In the genomic region with DNA sequence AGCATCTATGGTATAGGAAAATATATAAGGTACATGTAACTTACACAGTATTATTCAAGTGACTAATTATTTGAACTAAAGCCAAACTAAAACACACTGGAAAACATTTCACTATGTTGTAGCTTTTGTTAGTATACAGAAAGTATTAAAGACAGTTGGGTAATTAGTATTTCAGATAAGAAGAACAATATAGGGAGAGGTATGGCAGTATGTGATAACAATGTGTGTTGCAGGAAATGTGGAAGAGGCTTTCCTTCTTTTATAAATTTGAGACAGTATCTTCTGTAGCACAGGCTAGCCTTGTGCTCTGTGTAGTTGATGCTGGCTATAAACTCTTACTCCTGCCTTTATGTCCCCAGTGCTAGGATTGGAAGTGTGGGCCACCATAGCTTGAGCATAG, we compare ENCODE assay signal across 35 mouse cellular contexts. TPM values are rescaled to one million over a fixed set of nuclear protein-coding genes. Genes with fewer than 3 reads are reported as not detected.
"Had no signal": no experiment of that assay in that cellular context is flagged by ENCODE, and none has a peak within 500 bp of the region (broad histone marks: within the 10 kb centered on the region; RNA-seq: fewer than 3 reads in every experiment).

No protein-coding gene starts in this region.

- H3K4me1 ChIP-seq: limb, embryonic 10.5 days; limb, embryonic 12.5 days; limb, embryonic 13.5 days; limb, embryonic 15.5 days; liver, embryonic 12.5 days; liver, embryonic 13.5 days; liver, embryonic 15.5 days; lung, embryonic 15.5 days; midbrain, embryonic 10.5 days; midbrain, embryonic 12.5 days; midbrain, embryonic 13.5 days; midbrain, embryonic 15.5 days; neural tube, embryonic 12.5 days; neural tube, embryonic 13.5 days had no signal

- H3K27me3 ChIP-seq: limb, embryonic 12.5 days; limb, embryonic 13.5 days; limb, embryonic 15.5 days; liver, embryonic 12.5 days; liver, embryonic 13.5 days; liver, embryonic 15.5 days; lung, embryonic 15.5 days; megakaryocyte, embryonic 14.5 days; midbrain, embryonic 12.5 days; midbrain, embryonic 13.5 days; midbrain, embryonic 15.5 days; neural tube, embryonic 12.5 days; neural tube, embryonic 13.5 days had no signal

- H3K27ac ChIP-seq: limb, embryonic 10.5 days; limb, embryonic 12.5 days; limb, embryonic 13.5 days; limb, embryonic 15.5 days; liver, embryonic 12.5 days; liver, embryonic 13.5 days; liver, embryonic 14.5 days; liver, embryonic 15.5 days; lung, embryonic 15.5 days; macrophage; midbrain, embryonic 10.5 days; midbrain, embryonic 12.5 days; midbrain, embryonic 13.5 days; midbrain, embryonic 15.5 days; neural tube, embryonic 12.5 days; neural tube, embryonic 13.5 days had no signal

- H3K9ac ChIP-seq: limb, embryonic 12.5 days; limb, embryonic 13.5 days; limb, embryonic 15.5 days; liver, embryonic 12.5 days; liver, embryonic 13.5 days; liver, embryonic 14.5 days; liver, embryonic 15.5 days; liver, postnatal 0 days; lung, embryonic 14.5 days; lung, embryonic 15.5 days; midbrain, embryonic 12.5 days; midbrain, embryonic 13.5 days; midbrain, embryonic 15.5 days; neural tube, embryonic 12.5 days; neural tube, embryonic 13.5 days had no signal

- ATAC-seq: liver, embryonic 12.5 days; liver, postnatal 0 days; lung, postnatal 0 days; midbrain, embryonic 13.5 days; midbrain, embryonic 15.5 days; midbrain, embryonic 16.5 days had no signal

- H3K9me3 ChIP-seq: limb, embryonic 10.5 days; limb, embryonic 12.5 days; limb, embryonic 13.5 days; limb, embryonic 15.5 days; liver, embryonic 12.5 days; liver, embryonic 13.5 days; liver, embryonic 15.5 days; lung, embryonic 15.5 days; megakaryocyte, embryonic 14.5 days; midbrain, embryonic 10.5 days; midbrain, embryonic 12.5 days; midbrain, embryonic 13.5 days; midbrain, embryonic 15.5 days; neural tube, embryonic 12.5 days; neural tube, embryonic 13.5 days had no signal

- H3K4me3 ChIP-seq: limb, embryonic 10.5 days; limb, embryonic 12.5 days; limb, embryonic 13.5 days; limb, embryonic 15.5 days; liver, embryonic 12.5 days; liver, embryonic 13.5 days; liver, embryonic 15.5 days; lung, embryonic 15.5 days; megakaryocyte, embryonic 14.5 days; midbrain, embryonic 10.5 days; midbrain, embryonic 12.5 days; midbrain, embryonic 13.5 days; midbrain, embryonic 15.5 days; myocyte; neural tube, embryonic 12.5 days; neural tube, embryonic 13.5 days had no signal

- DNase-seq: left cerebral cortex, postnatal 4 days; liver; liver, embryonic 13.5 days; liver, postnatal 0 days; lung, adult 18-20 months; lung, adult 2 months; lung, embryonic 14.5 days; lung, postnatal 10 days; lung, postnatal 14 days; lung, postnatal 36 days; lung, postnatal 4 days; midbrain, embryonic 14.5 days had no signal

- H3K4me2 ChIP-seq: limb, embryonic 12.5 days; limb, embryonic 13.5 days; limb, embryonic 15.5 days; liver, embryonic 11.5 days; liver, embryonic 12.5 days; liver, embryonic 13.5 days; liver, embryonic 15.5 days; lung, embryonic 14.5 days; lung, embryonic 15.5 days; midbrain, embryonic 11.5 days; midbrain, embryonic 12.5 days; midbrain, embryonic 13.5 days; midbrain, embryonic 15.5 days; neural tube, embryonic 12.5 days; neural tube, embryonic 13.5 days had no signal

RNA-seq across cellular contexts. Expression of a gene that starts 35.8 kb away (rescaled TPM):
- total RNA-seq: megakaryocyte, adult 5-6 weeks; monocyte, adult 5-6 weeks had no signal
- polyA plus RNA-seq: macrophage had no signal
